Mouse (Mus musculus) lung, postnatal 0 days (tissue): ENCODE measurements at regions not wholly inside any gene's neighbourhood (a gene's known extent, or its start where the extent isn't known, plus 50 kb on each side); places are given as distances from the start of the nearest gene placed in this dataset.

Source experiments
- ATAC-seq: fragments of 200-750 bp; cut with Nextera tagmentation; 2 replicates; pipeline ENCODE4 v1.8.0; 2017; ENCODE audit warnings: moderate library complexity
- DNase-seq: peaks from one replicate; pipeline ENCODE4 v3.0.0-alpha.2; 2016; ENCODE audit warnings: low spot score
- H3K27ac ChIP-seq: fragments of 300-500 bp; sonication (generic); 2 replicates; pipeline ENCODE4 v1.5.1; 2014; ENCODE audit warnings: antibody characterized with exemption, mild to moderate bottlenecking, low read length, mixed read lengths
- H3K27me3 ChIP-seq: fragments of 300-500 bp; sonication (generic); replicated peaks from 2 replicates; pipeline ENCODE4 v1.6.1; 2014; ENCODE audit warnings: low read length, mixed read lengths; ENCODE audit not compliant: insufficient read depth
- H3K36me3 ChIP-seq: fragments of 300-500 bp; sonication (generic); 2 replicates; pipeline ENCODE4 v1.6.1; 2014; ENCODE audit warnings: low read length, mixed read lengths; ENCODE audit not compliant: insufficient read depth
- H3K4me1 ChIP-seq: fragments of 300-500 bp; sonication (generic); 2 replicates; pipeline ENCODE4 v1.6.1; 2014; ENCODE audit warnings: antibody characterized with exemption, low read depth, low read length, mixed read lengths; ENCODE audit not compliant: insufficient read depth
- H3K4me2 ChIP-seq: fragments of 300-500 bp; sonication (generic); replicated peaks from 2 replicates; pipeline ENCODE4 v1.6.1; 2014; ENCODE audit warnings: low read depth, mild to moderate bottlenecking, low read length, moderate library complexity, mixed read lengths
- H3K4me3 ChIP-seq: fragments of 300-500 bp; sonication (generic); 2 replicates; pipeline ENCODE4 v1.5.1; 2014; ENCODE audit warnings: low read depth, low read length
- H3K9ac ChIP-seq: fragments of 300-500 bp; sonication (generic); replicated peaks from 2 replicates; pipeline ENCODE4 v1.6.1; 2014; ENCODE audit warnings: low read depth, mild to moderate bottlenecking
- H3K9me3 ChIP-seq: fragments of 300-500 bp; sonication (generic); 2 replicates; pipeline ENCODE4 v1.6.1; 2016; ENCODE audit warnings: low read length, mixed read lengths
- CTCF ChIP-seq: IDR thresholded peaks from 2 replicates; pipeline ENCODE4 v1.5.1; 2016; ENCODE audit warnings: antibody characterized with exemption, mild to moderate bottlenecking
- EP300 ChIP-seq: IDR thresholded peaks from 2 replicates; pipeline ENCODE4 v1.6.1; 2016; ENCODE audit warnings: antibody characterized with exemption, mild to moderate bottlenecking, control low read depth
- WGBS: fragments of 180-500 bp; shearing (Covaris S2); extraction: QIAGEN DNeasy Blood & Tissue Kit; methylation state at CpG from one replicate; pipeline ENCODE4 v1.1.7; 2014; 5-methylcytosine and 5-hydroxymethylcytosine counted together

DNA sequence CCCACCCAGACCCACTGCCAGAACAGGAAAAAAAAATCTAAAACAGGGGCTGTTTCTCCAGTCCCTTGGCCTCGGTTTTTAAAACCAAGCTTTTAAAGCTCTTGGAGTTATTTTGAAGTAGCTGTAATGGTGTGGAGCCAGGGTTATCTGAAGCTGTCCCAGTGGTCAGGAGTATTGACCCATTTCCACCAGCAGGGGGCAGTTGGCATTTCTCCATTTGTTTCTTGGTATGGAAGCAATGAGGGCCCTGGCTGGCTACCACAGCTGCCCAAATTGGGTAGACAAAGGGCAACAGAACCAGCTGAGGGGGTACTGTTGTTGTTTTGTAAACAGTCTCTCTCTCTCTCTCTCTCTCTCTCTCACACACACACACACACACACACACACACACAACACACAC, 206.7 kb upstream of the Jade1 start:
- no peak overlapping the region for H3K4me3 ChIP-seq
- ATAC-seq, result no peak
- H3K4me2 ChIP-seq, result no peak overlapping the region
- TF ChIP-seq CTCF (peak; percentile 71), EP300 (no peak)
- no peak overlapping the region for H3K27ac ChIP-seq
- WGBS, result 70% methylated on average over 1 of the region's 1 CpGs
- no peak overlapping the region for H3K9ac ChIP-seq
- no peaks in the 10 kb centered on the region for H3K36me3 ChIP-seq
- no peaks in the 10 kb centered on the region for H3K4me1 ChIP-seq
- DNase-seq, result no peak
- no peaks in the 10 kb centered on the region for H3K9me3 ChIP-seq
- H3K27me3 ChIP-seq, result no peaks in the 10 kb centered on the region

- Histone ChIP-seq H3K4me1 (no peaks in the 10 kb centered on the region), H3K4me2 (no peak overlapping the region), H3K9me3 (no peaks in the 10 kb centered on the region), H3K9ac (no peak overlapping the region), H3K4me3 (no peak overlapping the region), H3K27me3 (no peaks in the 10 kb centered on the region), H3K27ac (no peak overlapping the region), H3K36me3 (no peaks in the 10 kb centered on the region)
- ATAC-seq, result no peak
- WGBS, result 60% methylated on average over 5 of the region's 5 CpGs
- TF ChIP-seq EP300 (no peak), CTCF (no peak)
- DNase-seq, result no peak
Measured at GRCm38 (mm10) chr3:41346863-41347262, 208.7 kb upstream of the Jade1 start.

DNA sequence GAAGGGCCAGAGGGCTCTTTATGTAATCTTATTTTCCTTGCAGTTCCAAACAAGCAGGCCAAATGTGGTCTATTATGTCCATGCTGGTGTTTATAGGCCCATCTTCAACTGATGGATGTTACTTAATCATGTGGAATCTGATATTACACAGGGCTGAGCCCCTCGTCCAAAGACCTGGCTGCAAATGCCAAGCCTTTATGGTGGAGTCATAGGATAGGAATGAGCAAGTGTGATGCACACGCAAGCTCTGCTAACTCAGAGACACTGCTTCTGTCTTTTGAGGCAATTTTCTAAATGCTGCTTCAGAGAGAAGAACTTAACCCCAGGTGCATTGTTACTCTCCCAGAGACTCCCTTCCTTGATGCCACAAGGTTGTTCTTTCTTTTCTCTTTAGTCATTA, 212.1 kb upstream of the Jade1 start:
- Histone ChIP-seq H3K4me1 (no peaks in the 10 kb centered on the region), H3K4me2 (no peak overlapping the region), H3K36me3 (no peaks in the 10 kb centered on the region), H3K4me3 (no peak overlapping the region), H3K9ac (no peak overlapping the region), H3K27me3 (no peaks in the 10 kb centered on the region), H3K9me3 (no peaks in the 10 kb centered on the region), H3K27ac (no peak overlapping the region)
- ATAC-seq, result no peak
- TF ChIP-seq CTCF, result no peak
- no peak for TF ChIP-seq EP300
- WGBS, result 79% methylated on average over 2 of the region's 2 CpGs
- DNase-seq, result no peak

DNA sequence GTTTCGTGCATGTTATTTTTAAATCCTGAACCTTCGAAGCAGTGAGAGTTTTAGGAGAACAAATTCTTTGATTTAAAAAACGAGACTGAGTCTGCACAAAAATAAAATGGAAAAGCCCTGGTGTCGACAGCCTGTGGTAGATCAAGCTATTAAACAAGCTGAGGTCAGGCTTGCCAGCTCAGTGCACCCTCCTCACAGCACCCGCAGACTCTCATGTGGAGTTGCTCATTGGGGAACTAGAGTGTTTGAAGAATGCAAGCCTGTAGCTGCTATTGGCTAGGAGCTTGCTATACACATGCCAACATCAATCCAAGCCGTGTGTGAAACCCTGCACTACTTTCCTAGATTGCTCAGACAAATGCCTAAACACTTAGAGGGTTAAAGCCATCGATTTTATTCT, 223.1 kb upstream of the Jade1 start:
- TF ChIP-seq EP300, result no peak
- TF ChIP-seq CTCF, result no peak
- H3K4me1 ChIP-seq, result no peaks in the 10 kb centered on the region
- H3K4me3 ChIP-seq, result no peak overlapping the region
- no peaks in the 10 kb centered on the region for H3K36me3 ChIP-seq
- H3K27ac ChIP-seq, result no peak overlapping the region
- H3K27me3 ChIP-seq, result no peaks in the 10 kb centered on the region
- peak; percentile 49 for DNase-seq
- H3K9ac ChIP-seq, result no peak overlapping the region
- no peak overlapping the region for H3K4me2 ChIP-seq
- no peaks in the 10 kb centered on the region for H3K9me3 ChIP-seq
- peak; percentile 85 for ATAC-seq
- 43% methylated on average over 7 of the region's 7 CpGs for WGBS

GRCm38 (mm10) chr3:41330356-41330755, 225.2 kb upstream of the Jade1 start:
- ATAC-seq (peak; percentile 58), DNase-seq (peak; percentile 33)
- no peak overlapping the region for H3K27ac ChIP-seq

DNA sequence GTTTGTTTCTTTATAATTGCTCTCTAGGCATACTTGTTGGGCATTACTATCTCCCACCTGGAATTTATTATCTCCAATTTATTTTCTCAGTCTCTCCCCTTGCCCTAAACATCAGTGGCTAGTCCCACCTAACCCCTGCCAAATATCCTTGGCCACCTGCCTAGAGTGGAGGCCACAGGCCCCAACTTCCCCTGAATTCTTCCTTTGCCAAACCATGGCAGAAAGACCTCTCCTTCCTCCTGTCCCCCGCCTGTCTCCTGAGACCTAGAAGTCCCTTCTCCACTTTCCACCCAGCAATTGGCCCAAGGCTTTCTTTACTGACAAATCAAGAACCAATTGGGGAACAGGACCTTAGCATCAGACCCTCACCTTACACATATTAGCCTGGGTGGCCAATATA, 226.7 kb upstream of the Jade1 start:
- 63% methylated on average over 1 of the region's 1 CpGs for WGBS
- H3K36me3 ChIP-seq, result no peaks in the 10 kb centered on the region
- DNase-seq (no peak), ATAC-seq (no peak)
- H3K4me2 ChIP-seq, result no peak overlapping the region
- no peaks in the 10 kb centered on the region for H3K4me1 ChIP-seq
- no peak overlapping the region for H3K9ac ChIP-seq
- H3K4me3 ChIP-seq, result no peak overlapping the region
- no peak overlapping the region for H3K27ac ChIP-seq
- no peaks in the 10 kb centered on the region for H3K9me3 ChIP-seq
- TF ChIP-seq CTCF, result no peak
- TF ChIP-seq EP300, result no peak
- H3K27me3 ChIP-seq, result no peaks in the 10 kb centered on the region

More at GRCm38 (mm10) chr3:41330356-41330755, 225.2 kb upstream of the Jade1 start:
- Histone ChIP-seq H3K9ac (no peak overlapping the region), H3K4me1 (no peaks in the 10 kb centered on the region), H3K4me2 (no peak overlapping the region), H3K36me3 (no peaks in the 10 kb centered on the region), H3K4me3 (no peak overlapping the region), H3K27me3 (no peaks in the 10 kb centered on the region), H3K9me3 (no peaks in the 10 kb centered on the region)
- no peak for TF ChIP-seq EP300
- TF ChIP-seq CTCF, result no peak
- WGBS, result 50% methylated on average over 5 of the region's 5 CpGs
